Mouse (Mus musculus): Measurements from ENCODE around the gene Lzts2. TPM values are rescaled to one million over a fixed set of nuclear protein-coding genes. Genes with fewer than 3 reads are reported as not detected.

The Lzts2 gene
- total RNA-seq, 2 experiments from 2014 or later: 19.3 to 20.1 TPM

DNA sequence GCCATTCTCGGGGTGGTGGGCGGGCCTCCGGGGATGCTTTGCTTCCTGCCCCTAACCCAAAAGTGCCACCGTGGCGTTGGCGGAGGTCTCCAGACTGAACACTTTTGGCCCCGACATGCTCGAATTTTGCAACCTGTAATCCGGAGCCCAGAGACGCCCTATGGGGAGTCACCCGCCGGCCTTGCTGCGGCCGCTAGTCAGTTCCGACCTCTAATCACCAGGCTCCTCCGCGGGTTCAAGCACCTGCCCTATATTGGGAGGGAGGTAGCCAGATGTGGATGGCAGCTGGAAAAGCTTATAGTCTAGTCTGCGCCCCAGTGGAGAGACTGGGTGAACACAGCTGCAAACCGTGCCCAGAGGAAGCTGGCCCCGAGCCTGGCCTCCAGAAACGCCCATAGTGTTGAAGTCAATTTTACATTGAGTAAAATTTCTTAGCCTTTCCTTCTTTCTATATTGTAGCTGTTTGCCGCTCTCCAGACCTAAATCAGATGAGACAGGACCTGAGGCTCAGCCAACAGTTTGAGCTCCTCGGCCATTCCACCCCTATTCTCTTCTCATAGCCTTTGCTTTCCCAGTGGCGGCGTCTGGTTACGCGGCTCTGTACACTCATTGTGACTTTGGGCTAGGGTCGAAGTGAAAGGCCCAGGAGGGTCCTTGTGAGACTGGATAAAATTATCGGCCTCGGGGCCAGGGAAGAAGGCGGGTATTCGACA, 61.3 kb downstream of the Lzts2 start:
- no peak for DNase-seq
- intact Hi-C loops (cut with DNase I): no loop called here

GRCm38 (mm10) chr19:45076036-45076575, 61.9 kb downstream of the Lzts2 start:
- intact Hi-C loops (cut with DNase I): no loop called here

More at GRCm38 (mm10) chr19:45076036-45076575, 61.9 kb downstream of the Lzts2 start:
- no peak for DNase-seq

Other genes with a start within 250 kb of the Lzts2 start
- gene Slf2, start 83.3 kb upstream of the Lzts2 start, total RNA-seq (2021): 10 to 100 TPM; 10.5 to 12.5 TPM
- under 1 TPM; 0.20 to 0.42 TPM for gene Sema4g, start 25.3 kb upstream of the Lzts2 start, total RNA-seq (2021)
- gene Twnk, start 8.8 kb upstream of the Lzts2 start, total RNA-seq (2021): 10 to 100 TPM; 14.6 to 20.2 TPM
- 10 to 100 TPM; 33.7 to 35.1 TPM for gene Mrpl43, start 8.0 kb upstream of the Lzts2 start, total RNA-seq (2021)
- 1 to 10 TPM; 5.1 to 5.7 TPM for gene Pdzd7, start 31.3 kb downstream of the Lzts2 start, total RNA-seq (2021)
- 10 to 100 TPM; 17.8 to 19.8 TPM for gene Sfxn3, start 33.1 kb downstream of the Lzts2 start, total RNA-seq (2021)
- 1 to 10 TPM; 3.9 to 7.8 TPM for gene Kazald1, start 60.8 kb downstream of the Lzts2 start, total RNA-seq (2021)
- not detected for gene Tlx1, start 136.3 kb downstream of the Lzts2 start, total RNA-seq (2021)
- gene Lbx1, start 221.4 kb downstream of the Lzts2 start, total RNA-seq (2021): 10 to 100 TPM; 48.9 to 50.8 TPM

Measured in gastrocnemius, postnatal 36 days (tissue).